Mouse (Mus musculus) adrenal gland, postnatal 4 days (tissue): ENCODE measurements around the gene Igf2. TPM values are rescaled to one million over a fixed set of nuclear protein-coding genes. Genes with fewer than 3 reads are reported as not detected.

Experiments
- microRNA-seq: library from miRNA; unstranded; fragments of <30 nt; microRNA quantifications from one replicate; pipeline ENCODE4 v1.2.0, GENCODE M21; 2021
- total RNA-seq, 2 experiments: library from RNA; stranded (reverse); gene quantifications; 2 replicates each; pipeline ENCODE4 v1.2.3; 2021

Igf2 gene
- total RNA-seq, 2 experiments from 2014 or later = 616 to 1,339 TPM

Small RNAs within 50 kb of the gene (microRNA-seq; reads per million reads assigned to microRNA genes)
- 621 reads per million, percentile 69 among the genes with 10 or more reads in this experiment for gene Mir483

Other genes starting within 250 kb of the Igf2 start
- gene Syt8, start 232.0 kb downstream of the Igf2 start, total RNA-seq = not detected
- 100 to 1,000 TPM in 1 of 2 experiments, 10 to 100 TPM in 1; 79.5 to 219 TPM for gene Tnni2, start 225.0 kb downstream of the Igf2 start, total RNA-seq
- gene Lsp1, start 206.0 kb downstream of the Igf2 start, total RNA-seq = 10 to 100 TPM; 25.1 to 43.0 TPM
- gene Tnnt3, start 168.0 kb downstream of the Igf2 start, total RNA-seq = 100 to 1,000 TPM; 118 to 299 TPM
- gene Mrpl23, start 134.1 kb downstream of the Igf2 start, total RNA-seq = 1 to 10 TPM; 8.2 to 9.5 TPM
- under 1 TPM in 1 of 2 experiments, not detected in 1; 0.11 TPM for gene Gm49394, start 3.1 kb upstream of the Igf2 start, total RNA-seq
- gene Ins2, start 76.6 kb upstream of the Igf2 start, total RNA-seq = 1,000 to 10,000 TPM in 1 of 2 experiments, under 1 TPM in 1; 0.79 to 1,084 TPM